15 mouse cellular contexts compared by ENCODE assay signal in genomic region chr5:66226526-66226925, GRCm38 (mm10). TPM values are rescaled to one million over a fixed set of nuclear protein-coding genes. Genes with fewer than 3 reads are reported as not detected.
"Had no signal": no experiment of that assay in that cellular context is flagged by ENCODE, and none has a peak within 500 bp of the region (broad histone marks: within the 10 kb centered on the region; RNA-seq: fewer than 3 reads in every experiment).

No protein-coding gene starts in this region.

- DNase-seq: left cerebral cortex, postnatal 4 days; liver; liver, embryonic 13.5 days; liver, postnatal 0 days; lung, adult 18-20 months; lung, adult 2 months; lung, embryonic 14.5 days; lung, postnatal 10 days; lung, postnatal 14 days; lung, postnatal 36 days; midbrain, embryonic 14.5 days had no signal

RNA-seq across cellular contexts. Expression of gene Nsun7, which starts 33.2 kb away (rescaled TPM):
- total RNA-seq: megakaryocyte progenitor cell, adult 5-6 weeks; megakaryocyte, adult 5-6 weeks; megakaryocyte-erythroid progenitor cell, adult 5-6 weeks; monocyte, adult 5-6 weeks had no signal
